9 mouse cellular contexts compared by ENCODE assay signal in genomic region chr9:32541223-32541901, GRCm38 (mm10). TPM values are rescaled to one million over a fixed set of nuclear protein-coding genes. Genes with fewer than 3 reads are reported as not detected.
DNase-seq lines count a peak whose midpoint lies in the region; TF ChIP-seq lines count a peak whose summit lies in the region.
"Had no signal": no experiment of that assay in that cellular context is flagged by ENCODE, and none has a peak within 500 bp of the region (broad histone marks: within the 10 kb centered on the region; RNA-seq: fewer than 3 reads in every experiment).

No protein-coding gene starts in this region.

- H3K27me3 ChIP-seq in embryonic facial prominence, embryonic 10.5 days (replicated peaks; ENCODE audit: low read depth, poor library complexity, severe bottlenecking), result peaks cover 84% of the 10 kb centered on the region
- H3K27me3 ChIP-seq in thymus, adult 2 months (ENCODE audit: control insufficient read depth, insufficient read depth, low read length), result 0 out of 2 replicates have a peak, but pooled peaks cover 4% of the 10 kb centered on the region

- peaks cover 79% of the 10 kb centered on the region for H3K4me1 ChIP-seq in embryonic facial prominence, embryonic 10.5 days
- peaks cover 31% of the 10 kb centered on the region for H3K4me1 ChIP-seq in thymus, adult 2 months (replicated peaks; ENCODE audit: control insufficient read depth, insufficient read depth, low read length)

- peak overlapping the region; percentile 92 for H3K4me3 ChIP-seq in embryonic facial prominence, embryonic 10.5 days
- peak overlapping the region; percentile 87 for H3K4me3 ChIP-seq in thymus, adult 2 months (ENCODE audit: control insufficient read depth, insufficient read depth, low read length)

- no peaks in the 10 kb centered on the region for H3K9me3 ChIP-seq in embryonic facial prominence, embryonic 10.5 days

- peak; percentile 59; the same call in 1 of the 2 replicates for TF ChIP-seq POLR2A in thymus, adult 2 months (IDR thresholded peaks at IDR 0.05; ENCODE audit: control insufficient read depth, extremely low read depth, insufficient read depth, low read length, poor library complexity)

- H3K27ac ChIP-seq in embryonic facial prominence, embryonic 10.5 days (replicated peaks), result peak overlapping the region; percentile 97
- H3K27ac ChIP-seq in thymus, adult 2 months (ENCODE audit: control insufficient read depth, insufficient read depth, low read length), result peak overlapping the region; percentile 91

- peak; percentile 56 for DNase-seq in adrenal gland, adult 2 months
- DNase-seq in adrenal gland, postnatal 4 days (ENCODE audit: low spot score in 2 of 2), result no peak
- peak; percentile 67 for DNase-seq in embryonic facial prominence, embryonic 10.5 days (ENCODE audit: low spot score)
- DNase-seq in heart, postnatal 14 days, result peak; percentile 65 to 67
- DNase-seq in kidney, postnatal 36 days, result peak; percentile 59
- peak; percentile 62 for DNase-seq in mesoderm, embryonic 11.5 days (ENCODE audit: low read depth, low spot score)
- DNase-seq in thymus, adult 2 months, result peak; percentile 58
- DNase-seq in cerebellum, postnatal 25 days, result no peak

- intact Hi-C loops in heart, postnatal 14 days (cut with DNase I), result loop anchor here (1.0 to 5.0 kb wide), 3 partner anchors 24 to 84 kb away; no protein-coding TSS in a partner anchor

- WGBS in embryonic facial prominence, embryonic 10.5 days, result under 1% methylated on average over 30 of the region's 30 CpGs
- WGBS in thymus, adult 2 months, result under 1% methylated on average over 30 of the region's 30 CpGs

- 0 out of 2 replicates have a peak, but pooled peaks cover 3% of the 10 kb centered on the region for H3K36me3 ChIP-seq in embryonic facial prominence, embryonic 10.5 days (replicated peaks)
- no peaks in the 10 kb centered on the region for H3K36me3 ChIP-seq in thymus, adult 2 months (ENCODE audit: control insufficient read depth, insufficient read depth, low read length)

- TF ChIP-seq CTCF in thymus, adult 2 months (IDR thresholded peaks at IDR 0.05; ENCODE audit: borderline replicate concordance, control insufficient read depth, extremely low read depth, insufficient read depth, low read length, poor library complexity), result 0 out of 2 replicates have a peak, but pooled peaks have one; percentile 18

RNA-seq across cellular contexts. Expression of gene Fli1, which starts 1.3 kb away (rescaled TPM):
- 10 to 100 TPM; 10.5 to 20.0 TPM for total RNA-seq in adrenal gland, adult 2 months (2021)
- polyA plus RNA-seq in adrenal gland, adult 2 months (2012; rRNA removed), result 3.0 and 4.0 TPM in 2 replicates
- 10 to 100 TPM; 27.5 to 28.1 TPM for total RNA-seq in adrenal gland, postnatal 4 days (2021)
- polyA plus RNA-seq in embryonic facial prominence, embryonic 10.5 days (2016; fragmentation: Nextera tagmentation; extraction: Ambion mirVana), result 54.8 and 56.7 TPM in 2 replicates
- total RNA-seq in heart, postnatal 14 days (2021), result 10 to 100 TPM; 37.0 to 41.0 TPM
- polyA plus RNA-seq in thymus, adult 2 months (2012; rRNA removed), result 28.5 and 33.9 TPM in 2 replicates
- polyA plus RNA-seq: C2C12 had no signal

Comparison
In these comparisons a context has a peak if more than half of its experiments do, and no peak if none do; other contexts are left out.
1. DNase-seq: peak in adrenal gland, adult 2 months (single experiment), embryonic facial prominence, embryonic 10.5 days (single experiment), heart, postnatal 14 days (2 of 2), kidney, postnatal 36 days (2 of 2), mesoderm, embryonic 11.5 days (single experiment) and thymus, adult 2 months (single experiment); none in adrenal gland, postnatal 4 days (0 of 2) and cerebellum, postnatal 25 days (0 of 2).